Mouse (Mus musculus): ENCODE data around the gene Fam83e.

Gene Fam83e

DNA sequence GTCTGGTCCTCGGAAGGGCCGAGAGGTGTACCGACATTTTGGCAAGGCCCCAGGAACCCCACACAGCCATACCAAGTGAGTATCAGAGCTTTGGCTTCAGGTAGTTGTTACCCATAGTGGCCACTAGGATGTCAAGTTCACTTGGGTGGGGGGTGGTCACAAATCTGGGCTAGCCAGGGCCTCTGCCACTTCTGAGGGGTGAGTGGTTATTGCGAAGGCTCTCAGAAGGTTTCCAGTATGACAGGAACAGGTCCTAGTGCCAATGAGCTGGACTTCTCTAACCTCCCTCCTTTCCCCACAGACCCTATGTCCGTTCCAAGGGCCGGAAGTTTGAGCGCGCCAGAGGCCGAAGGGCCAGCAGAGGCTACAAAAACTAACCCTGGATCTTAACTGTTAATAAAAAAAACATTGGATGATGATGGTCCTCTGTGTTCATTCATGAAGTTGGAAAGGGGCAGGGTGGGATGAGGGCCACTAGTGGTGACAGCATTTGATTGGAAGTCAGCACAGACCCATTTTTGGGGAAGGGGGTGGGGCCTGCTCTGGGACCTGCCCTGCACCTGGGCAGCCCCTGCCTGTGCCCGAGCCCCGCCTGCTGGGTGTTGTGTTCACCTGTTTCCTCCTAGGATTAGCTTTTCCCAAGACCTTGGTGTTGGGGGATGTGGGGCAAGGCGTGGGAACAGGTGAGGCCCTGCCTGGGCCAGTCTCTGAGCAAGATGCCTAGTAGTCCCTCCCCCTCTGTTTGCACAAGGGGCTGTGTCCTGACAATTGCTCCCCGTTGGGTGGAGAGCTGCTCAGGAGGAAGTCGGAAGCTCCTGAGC, at the start of gene Fam83e:
Gene Fam83e (plus strand): TSS at position 800 of the 821 bp plus-strand sequence.
- no peak for DNase-seq (ENCODE audit: low spot score in 2 of 2)

DNA sequence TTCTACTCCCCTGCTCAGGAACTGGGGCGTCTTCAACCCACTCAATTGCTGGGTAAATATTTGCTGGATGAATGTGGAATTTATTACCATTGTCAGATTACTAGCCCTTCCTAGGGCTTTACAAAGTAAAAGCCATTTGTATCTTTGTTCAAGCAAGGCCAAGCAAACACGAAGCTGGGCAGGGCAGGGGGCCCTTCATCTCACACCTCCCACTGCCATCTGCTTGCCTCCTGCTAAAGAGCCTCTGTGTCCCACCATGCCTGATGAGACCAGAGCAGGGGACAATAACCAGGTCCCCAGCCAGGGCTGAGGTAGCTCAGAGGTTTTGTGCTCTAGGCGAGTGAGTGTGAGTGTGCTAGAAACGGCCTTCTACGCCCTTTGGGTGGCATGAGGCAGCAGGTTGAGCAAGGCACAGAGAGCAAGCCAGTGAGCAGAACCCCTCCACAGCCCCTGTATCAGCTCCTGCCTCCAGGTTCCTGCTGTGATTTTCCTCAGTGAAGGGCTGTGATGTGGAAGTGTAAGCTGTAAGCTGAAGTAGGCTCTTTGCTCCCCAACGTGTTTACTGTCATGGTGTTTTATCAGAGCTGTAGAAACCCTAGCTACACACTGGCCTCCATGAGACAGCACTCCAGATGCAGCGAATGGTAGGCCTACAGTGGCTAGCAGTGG, 43.3 kb upstream of the Fam83e start:
- no peak for DNase-seq (ENCODE audit: low spot score in 2 of 2)

DNA sequence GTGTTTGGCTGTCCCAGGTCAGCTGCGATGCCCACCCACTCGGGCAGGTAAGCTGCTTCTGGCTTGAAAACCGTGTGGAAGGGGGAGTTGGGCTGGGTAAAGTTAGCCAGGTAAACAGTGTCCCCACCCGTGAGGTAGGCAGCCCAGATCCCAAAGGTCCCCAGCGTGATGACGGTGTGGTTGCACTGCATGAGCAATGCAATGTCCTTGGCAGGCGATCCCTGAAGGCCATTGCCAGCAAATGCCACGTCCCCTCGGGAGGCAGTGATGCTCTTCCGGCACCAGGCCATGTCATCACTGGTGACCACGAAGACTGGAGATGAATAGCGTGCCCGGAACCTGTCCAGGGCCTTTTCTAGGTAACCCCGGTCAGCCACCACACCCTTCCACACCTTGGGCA, 42.5 kb upstream of the Fam83e start:
- no peak for DNase-seq (ENCODE audit: low spot score in 2 of 2)

DNA sequence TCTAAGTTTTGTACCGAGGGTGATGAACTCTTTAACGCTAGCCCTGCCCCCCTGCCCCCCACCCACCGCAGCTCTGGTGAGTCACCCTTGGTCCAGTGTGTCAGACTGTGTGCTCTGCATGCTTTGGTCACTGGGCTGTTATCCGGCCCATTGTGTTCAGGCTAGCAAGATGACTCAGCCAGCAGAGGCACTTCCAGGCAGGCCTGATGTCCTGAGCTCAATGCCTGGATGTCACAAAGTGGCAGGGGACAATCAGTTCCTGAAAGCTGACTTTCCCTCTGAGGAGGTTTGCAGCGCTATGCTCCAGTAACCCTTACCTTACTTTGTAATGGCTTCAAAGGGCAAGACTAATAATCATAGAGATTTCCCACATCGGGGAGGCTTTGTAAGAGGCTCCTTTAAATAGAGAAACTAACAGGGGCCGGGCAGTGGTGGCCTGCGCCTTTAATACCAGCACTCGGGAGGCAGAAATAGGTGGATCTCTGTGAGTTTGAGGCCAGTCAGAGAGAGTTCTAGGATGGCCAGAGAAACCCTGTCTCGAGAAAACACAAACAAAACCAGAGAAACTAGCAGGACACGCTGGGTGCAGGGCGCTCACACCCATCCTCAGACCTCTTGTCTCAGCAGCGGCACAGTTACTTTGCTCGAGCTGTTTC, 40.9 kb upstream of the Fam83e start:
- no peak for DNase-seq (ENCODE audit: low spot score in 2 of 2)

DNA sequence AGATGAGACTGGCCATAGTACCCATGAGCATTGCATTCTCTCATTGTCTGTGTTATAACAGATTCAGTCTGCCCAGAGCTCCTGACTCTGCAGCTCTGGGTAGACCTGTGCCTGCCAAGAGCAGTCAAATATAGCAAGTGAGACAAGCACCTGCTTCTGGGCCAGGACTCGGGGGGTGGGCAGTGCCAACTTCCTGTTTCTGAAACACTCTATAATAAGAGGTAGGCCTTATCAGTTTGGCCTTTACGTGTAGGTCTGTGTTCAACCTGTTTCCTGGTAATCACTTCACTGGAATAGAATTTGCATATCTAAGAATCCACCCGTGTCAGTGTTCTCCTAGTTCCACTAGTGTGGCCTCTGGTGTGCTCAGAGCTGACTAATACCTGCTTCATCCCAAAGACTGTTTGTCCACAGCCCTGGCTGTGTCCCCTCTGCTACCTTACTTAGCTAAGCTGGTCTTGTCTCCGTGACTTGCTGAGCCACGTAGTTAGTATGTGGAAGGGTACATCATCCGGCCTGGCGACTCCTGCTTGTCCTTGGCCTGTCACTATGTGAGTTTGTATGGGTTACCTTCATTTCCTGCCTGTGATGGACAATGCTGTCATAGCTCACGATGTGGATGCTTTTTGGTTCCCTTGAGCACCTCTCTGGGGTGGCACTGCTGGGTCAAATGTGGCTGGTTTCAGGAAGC, 39.8 kb upstream of the Fam83e start:
- peak; percentile 76 to 79 for DNase-seq (ENCODE audit: low spot score in 2 of 2)

DNA sequence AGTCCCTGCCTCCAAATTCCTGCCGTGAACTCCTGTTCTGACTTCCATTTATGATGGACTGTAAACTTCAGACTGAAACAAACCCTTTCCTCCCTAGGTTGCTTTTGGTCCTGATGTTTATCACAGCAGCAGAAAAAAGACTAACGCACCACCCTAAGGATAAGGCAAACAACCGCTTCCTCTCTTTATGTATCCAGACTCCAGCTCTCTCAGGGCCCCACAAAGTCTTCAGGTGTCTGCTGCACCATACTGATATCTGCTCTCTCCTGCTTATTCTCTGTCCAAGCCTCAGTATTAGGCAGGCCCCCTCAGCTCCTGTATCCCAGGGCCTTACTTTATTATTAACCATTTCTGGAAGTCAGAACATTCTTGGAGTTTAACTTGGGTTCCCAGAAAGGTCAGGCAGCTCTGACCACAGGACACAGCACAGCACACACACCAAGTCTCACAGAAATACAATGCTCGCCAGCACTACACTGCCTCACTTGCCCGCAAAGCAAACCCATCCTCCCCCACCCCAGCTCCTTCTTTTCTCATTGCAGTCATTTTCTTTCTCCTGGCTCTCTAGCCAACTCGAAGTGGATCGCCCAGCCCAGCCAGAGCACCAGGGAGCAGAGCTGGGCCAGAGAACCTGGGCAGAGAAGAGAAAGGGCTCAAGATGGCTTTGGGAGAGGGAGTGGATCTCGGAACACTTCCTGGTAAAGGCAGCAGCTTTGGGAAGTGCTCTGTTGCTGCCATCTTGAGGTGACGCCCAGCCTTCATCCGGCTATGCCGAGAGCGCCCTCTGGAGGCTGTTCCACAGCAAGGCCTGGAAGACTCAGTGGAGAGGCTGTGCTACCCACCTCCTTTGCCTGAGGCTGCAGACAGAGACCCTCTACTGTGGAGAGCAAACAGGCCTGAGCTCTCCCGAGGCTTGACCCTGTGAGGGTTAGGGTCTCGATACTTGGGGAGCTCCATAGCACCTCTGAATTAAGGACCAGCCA, 38.6 kb upstream of the Fam83e start:
- peak; percentile 75 to 82 for DNase-seq (ENCODE audit: low spot score in 2 of 2)

DNA sequence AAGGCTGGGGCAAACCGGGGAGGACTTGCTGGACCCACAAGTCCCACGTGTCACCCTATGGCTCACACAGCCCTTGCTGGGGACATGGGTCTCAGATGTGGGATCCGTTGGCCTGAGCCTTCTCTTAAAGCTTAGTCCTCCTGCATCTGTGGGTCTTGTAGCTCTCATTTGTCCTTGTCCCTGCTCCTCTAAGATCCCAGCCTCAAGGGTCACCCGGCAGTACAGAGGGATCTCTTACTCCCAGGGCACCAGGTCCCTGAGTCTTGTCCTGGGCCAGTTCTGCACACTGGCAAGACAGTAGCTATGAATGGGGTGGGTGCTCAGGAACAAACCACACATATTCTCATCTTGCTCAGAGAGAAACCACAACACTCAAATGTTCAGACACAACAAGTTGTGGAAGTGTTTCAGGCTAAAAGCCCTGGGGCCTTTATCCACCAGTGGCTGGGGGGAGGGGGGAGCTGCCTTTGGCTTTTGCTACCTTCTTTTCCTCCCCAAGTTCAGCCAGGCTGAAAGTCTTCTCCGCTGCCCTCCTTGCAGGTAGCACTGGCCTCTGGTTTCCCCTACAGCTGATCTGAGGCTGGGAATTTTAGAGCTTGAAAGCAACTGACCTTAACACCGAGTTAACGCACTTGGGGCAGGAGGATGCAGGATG, 37.5 kb upstream of the Fam83e start, which contains the start of gene Ntn5:
Gene Ntn5 (plus strand): TSS at position 627 of the 655 bp plus-strand sequence.
- DNase-seq (ENCODE audit: low spot score in 2 of 2): no peak

DNA sequence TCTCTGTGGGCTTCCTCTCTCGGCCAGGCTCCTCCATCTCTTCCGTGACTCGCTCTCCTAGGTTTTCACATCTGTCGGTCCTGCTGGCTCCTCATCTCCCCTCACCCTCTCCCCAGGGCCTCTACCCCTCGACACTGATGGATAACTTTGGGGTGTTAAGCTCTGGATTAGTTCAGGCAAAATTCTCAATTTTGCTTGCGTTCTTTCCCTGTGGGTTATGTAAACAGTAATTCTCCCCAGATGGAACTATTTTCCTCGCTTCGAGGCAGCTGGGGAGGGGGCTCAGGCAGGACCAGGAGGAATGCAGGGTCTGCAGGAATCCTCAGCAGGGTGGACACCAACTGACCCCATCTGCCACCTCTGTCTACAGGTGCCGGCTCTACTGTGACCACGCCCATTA, 35.2 kb upstream of the Fam83e start:
- no peak for DNase-seq (ENCODE audit: low spot score in 2 of 2)

DNA sequence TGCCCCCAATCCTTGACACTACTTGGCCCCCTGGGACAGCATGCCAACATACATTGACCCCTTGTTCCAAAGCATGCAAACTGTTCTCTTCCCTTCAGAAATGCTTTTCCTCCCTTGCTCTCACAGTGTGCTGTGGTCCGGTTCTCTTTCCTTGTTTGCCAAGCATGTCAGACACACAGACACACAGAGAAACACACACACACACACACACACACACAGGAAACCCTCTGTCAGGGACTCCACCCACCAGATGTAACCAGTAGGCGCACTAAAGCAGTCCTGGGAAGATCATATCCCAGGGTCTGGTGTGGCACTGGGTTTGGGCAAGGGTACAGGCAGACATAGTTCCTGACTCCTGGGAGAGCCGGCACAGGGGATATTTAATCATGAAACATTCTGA, 34.2 kb upstream of the Fam83e start:
- DNase-seq (ENCODE audit: low spot score in 2 of 2): no peak

DNA sequence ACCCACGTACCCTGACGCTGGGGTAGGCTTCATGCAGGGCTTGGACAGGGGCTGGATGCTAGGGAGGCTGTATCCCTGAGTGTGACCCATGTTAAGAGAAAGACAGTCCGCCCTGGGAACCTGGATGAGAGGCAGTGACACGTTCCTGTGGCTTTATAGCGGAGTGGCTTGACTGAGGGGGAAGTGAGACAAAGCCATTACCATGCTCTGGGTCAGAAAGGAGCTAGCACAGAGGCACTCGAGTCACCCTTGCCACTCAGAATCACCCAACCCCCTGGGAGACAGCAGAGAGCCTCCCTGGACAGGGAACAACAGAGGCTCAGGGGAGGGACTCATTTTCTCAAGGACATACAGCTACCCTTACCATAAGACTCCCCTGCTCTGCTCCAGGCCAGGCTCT, 31.9 kb upstream of the Fam83e start:
- no peak for DNase-seq (ENCODE audit: low spot score in 2 of 2)

DNA sequence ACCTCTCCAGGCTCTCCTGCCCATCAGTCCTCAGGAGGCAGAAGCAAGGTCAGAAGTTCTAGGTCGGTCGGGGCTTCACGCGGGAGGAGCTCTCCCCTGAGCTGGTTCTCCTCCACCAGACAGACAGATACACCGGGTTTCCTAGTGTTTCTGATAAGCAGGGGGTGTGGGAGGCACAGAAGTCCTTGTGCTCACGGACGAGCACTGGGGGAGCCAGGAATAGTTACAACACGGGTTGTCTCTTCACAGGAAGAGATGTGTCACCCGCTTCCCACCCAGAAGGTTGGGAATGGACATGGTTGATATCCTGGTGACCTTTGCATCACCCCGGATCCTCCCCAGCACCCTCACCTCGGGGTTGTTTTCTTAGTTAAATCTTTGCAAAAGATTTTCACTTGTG, 31.2 kb upstream of the Fam83e start:
- DNase-seq (ENCODE audit: low spot score in 2 of 2): no peak

DNA sequence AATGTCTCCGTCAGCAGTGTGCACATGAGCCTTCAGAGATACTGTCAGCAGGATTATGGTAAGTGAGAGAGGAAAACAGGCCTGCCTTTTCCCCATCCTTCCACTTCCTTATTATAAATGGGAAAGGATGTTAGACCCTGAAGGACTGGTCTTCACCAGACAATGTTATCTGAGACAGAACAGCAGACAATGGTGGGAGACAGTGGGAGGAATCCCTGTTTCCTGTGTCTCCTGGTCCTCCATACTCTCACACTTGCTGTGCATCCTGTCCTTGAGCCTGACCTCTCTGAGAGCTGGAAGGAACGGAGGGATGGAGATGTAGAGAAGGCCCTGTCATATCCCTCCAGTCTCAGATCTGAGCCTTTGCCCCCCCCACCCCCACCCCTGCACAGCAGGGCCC, 28.6 kb upstream of the Fam83e start:
- DNase-seq (ENCODE audit: low spot score in 2 of 2): no peak

DNA sequence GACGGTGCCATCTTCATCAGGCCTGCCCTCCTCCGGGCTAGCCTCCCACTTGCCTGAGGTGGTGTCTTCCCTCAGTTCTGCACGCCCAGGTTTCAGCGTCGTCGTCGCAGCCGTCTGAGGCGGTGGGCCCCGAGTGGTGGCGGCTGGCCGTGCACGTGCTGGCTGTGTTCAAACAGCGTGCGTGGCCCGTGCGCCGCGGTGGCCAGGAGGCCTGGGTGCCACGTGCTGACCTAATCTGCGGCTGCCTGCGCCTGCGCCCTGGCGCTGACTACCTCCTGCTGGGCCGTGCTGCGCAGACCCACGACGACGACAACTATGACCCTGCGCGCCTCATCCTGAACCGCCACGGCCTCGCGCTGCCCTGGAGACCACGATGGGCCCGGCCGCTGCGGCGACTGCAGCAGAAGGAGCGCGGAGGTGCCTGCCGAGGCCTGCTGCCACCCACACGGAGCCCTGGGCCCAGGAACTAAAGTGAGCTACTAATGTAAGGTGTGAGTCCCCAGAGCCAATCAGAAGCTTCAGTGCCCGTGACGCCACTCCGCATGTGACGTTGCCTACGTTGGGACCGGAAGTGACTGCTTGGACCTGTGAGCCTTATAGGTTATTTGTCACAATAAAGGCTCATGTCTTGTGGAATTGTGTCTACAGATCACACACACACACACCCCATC, 27.0 kb upstream of the Fam83e start, which contains the start of gene Sec1:
Gene Sec1 (minus strand): TSS at position 482 of the 671 bp plus-strand sequence.
- DNase-seq (ENCODE audit: low spot score in 2 of 2): no peak

DNA sequence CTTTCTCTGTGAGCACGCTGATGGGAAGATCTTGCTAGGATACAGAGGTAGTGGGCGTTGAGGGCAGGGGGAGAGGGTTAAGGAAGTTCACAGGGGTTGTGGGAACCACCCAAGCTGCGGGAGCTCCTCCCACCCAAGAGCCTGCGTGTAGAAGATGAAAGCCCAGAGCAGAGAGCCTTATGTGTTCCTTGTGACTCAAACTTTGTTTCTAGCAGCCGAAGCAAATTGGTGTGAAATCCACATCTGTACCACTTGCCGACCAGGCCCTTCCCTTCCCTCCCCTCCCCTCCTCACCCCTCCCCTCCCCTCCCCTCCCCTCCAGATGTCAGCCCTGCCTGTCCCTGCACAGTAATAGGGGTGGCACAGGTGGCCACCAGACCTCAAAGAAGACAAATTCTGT, 25.9 kb upstream of the Fam83e start:
- DNase-seq (ENCODE audit: low spot score in 2 of 2): peak in 1 of 2 experiments; percentile 8

DNA sequence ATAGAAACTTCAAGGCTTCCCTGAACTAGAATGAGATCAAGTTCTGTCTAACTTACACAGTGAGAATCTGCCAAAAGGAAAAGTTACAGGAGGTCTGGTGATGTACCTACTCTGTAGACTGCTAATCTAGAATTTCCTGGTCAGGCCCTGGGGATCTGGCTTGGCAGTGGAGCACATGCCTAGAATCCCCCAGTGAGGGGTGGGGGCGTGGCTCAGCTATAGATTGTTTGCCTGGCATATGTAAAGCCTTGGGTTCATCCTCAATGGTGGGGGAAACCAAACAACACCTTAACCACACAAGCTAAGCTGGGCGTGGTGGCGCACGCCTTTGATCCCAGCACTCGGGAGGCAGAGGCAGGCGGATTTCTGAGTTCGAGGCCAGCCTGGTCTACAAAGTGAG, 23.1 kb upstream of the Fam83e start:
- DNase-seq (ENCODE audit: low spot score in 2 of 2): no peak

DNA sequence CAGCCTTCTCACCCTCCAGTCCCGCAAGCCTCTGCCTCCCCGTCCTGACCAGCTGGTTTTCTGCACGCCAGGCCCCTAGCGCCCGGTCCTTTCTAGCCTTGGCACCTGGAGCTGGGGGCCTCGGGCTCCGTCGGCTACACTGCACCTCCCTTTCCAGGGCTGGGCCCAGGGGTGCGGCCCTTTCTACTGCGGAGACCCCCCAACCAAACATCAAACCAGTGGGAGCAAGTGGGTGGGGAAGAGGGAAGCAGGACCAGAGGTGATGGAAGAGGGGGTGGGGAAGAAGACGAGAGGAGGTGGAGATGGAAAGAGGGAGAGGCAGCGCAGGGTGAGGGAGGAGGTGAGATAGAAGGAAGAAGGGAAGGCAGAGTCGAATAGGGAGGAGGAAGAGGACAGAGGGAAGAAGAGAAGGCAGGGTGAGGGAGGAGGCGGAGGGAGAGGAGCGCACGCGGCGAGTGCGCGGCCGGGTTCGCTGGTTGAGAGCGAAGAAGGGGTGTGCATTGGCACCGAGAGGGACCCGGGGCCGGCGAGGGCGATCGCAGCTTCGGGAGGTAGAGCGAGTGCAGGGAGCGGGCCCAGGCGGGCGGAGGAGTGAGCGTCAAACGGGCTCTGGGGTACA, 21.4 kb upstream of the Fam83e start, which contains the start of gene Car11:
Gene Car11 (plus strand): TSS at position 321 of the 619 bp plus-strand sequence.
- DNase-seq (ENCODE audit: low spot score in 2 of 2): no peak

DNA sequence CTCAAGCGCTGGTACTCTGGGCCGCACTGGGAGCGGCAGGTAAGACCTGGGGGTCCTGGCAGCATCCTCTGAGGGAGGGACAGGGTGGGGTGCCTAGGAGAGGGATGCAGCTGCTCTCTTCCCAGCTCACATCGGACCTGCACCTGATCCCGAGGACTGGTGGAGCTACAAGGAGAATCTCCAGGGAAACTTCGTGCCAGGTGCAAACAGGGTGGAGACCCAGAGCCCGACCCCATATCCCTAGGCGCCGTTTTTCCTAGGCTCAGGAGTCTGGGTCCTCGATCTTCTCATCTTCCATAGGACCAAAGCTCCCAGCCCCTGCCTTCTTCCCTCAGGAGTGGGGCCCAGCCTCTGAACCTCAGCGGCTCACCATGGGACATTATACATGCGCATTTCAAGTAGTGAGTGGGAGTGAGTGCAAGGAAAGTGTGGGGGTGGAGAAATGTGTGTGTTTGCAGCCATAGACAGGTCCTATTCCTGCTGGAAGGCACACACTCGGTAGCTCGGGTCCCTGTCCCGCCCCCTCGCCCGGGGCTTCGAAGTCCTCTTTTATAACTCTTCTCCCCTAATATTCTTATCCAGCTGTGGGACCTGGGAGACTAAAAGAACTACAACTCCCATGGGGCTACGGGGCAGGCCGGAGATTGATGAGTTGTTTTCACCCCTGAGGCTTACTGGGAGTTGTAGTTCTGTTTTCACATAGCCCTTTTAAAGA, 20.6 kb upstream of the Fam83e start:
- peak; percentile 70 to 77 for DNase-seq (ENCODE audit: low spot score in 2 of 2)

DNA sequence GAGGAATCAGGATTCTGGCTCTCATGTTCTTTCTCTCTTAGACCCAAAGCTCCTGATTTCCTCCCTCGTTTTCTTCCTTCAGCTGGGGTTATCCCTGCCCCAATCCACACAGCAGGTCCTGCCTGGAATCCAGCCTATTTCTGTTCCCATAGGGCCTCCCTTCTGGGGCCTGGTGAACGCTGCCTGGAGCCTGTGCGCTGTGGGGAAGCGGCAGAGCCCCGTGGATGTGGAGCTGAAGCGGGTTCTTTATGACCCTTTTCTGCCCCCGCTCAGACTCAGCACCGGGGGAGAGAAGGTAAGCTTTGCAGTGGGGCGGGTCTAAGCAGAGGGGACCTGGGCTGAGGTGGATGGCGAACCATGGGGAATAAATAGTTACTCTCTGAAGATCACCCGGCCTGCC, 19.9 kb upstream of the Fam83e start:
- no peak for DNase-seq (ENCODE audit: low spot score in 2 of 2)
